Mouse (Mus musculus) limb, embryonic 10.5 days (tissue): ENCODE data around the gene Has1. TPM values are rescaled to one million over a fixed set of nuclear protein-coding genes. Genes with fewer than 3 reads are reported as not detected.
"Not testable (repeated sequence)": the region's sequence is repeated elsewhere in the genome, so short reads cannot be mapped to it uniquely, and the experiment has no call there.

ENCODE experiments used
- DNase-seq: peaks from one replicate; pipeline ENCODE4 v3.0.0-alpha.2; 2017; ENCODE audit warnings: low spot score
- H3K27ac ChIP-seq: fragments of 300-500 bp; sonication (generic); 2 replicates; pipeline ENCODE4 v1.5.1; 2016; ENCODE audit warnings: mild to moderate bottlenecking
- H3K27me3 ChIP-seq: fragments of 300-500 bp; sonication (generic); 2 replicates; pipeline ENCODE4 v1.6.1; 2016; ENCODE audit warnings: low read depth, mild to moderate bottlenecking; ENCODE audit not compliant: poor library complexity, severe bottlenecking
- H3K36me3 ChIP-seq: fragments of 300-500 bp; sonication (generic); 2 replicates; pipeline ENCODE4 v1.6.1; 2016; ENCODE audit warnings: mild to moderate bottlenecking, moderate library complexity
- H3K4me1 ChIP-seq: fragments of 300-500 bp; sonication (generic); 2 replicates; pipeline ENCODE4 v1.6.1; 2016
- H3K4me3 ChIP-seq: fragments of 300-500 bp; sonication (generic); 2 replicates; pipeline ENCODE4 v1.5.1; 2016; ENCODE audit warnings: mild to moderate bottlenecking, moderate library complexity
- H3K9me3 ChIP-seq: fragments of 300-500 bp; sonication (generic); replicated peaks from 2 replicates; pipeline ENCODE4 v1.6.1; 2016; ENCODE audit warnings: mild to moderate bottlenecking
- WGBS: fragments of 180-500 bp; shearing (Covaris S2); methylation state at CpG from one replicate; pipeline ENCODE4 v1.1.7; 2016; 5-methylcytosine and 5-hydroxymethylcytosine counted together
- polyA plus RNA-seq: library from polyadenylated mRNA; unstranded; fragments of >200 nt; fragmentation: Nextera tagmentation; extraction: Ambion mirVana; gene quantifications from 2 replicates; pipeline ENCODE4 v1.2.1, GENCODE M21; 2016

The Has1 gene
- polyA plus RNA-seq, 1 experiment from 2014 or later: 2.1 TPM

DNA sequence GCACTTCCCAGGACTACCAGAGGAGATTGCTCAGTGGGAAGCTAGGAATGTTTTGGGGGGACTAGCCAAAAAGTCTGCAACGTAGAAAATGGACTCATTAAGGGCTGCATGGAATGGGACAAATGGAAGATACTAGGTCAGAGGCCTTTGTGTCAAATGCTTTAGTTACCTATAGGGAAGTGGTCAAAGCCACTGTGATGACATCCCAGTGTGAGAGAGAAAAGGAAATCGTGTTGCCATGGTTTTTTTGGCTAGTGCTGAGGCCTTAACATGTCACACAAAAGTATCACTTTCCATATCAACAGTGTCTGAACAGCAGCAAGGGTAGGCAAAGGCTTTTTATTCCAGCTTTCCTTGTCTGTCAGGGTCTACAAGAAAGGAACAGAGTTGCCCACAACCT, 10.2 kb upstream of the Has1 start:
- Histone ChIP-seq H3K9me3 (no peaks in the 10 kb centered on the region), H3K4me1 (no peaks in the 10 kb centered on the region), H3K4me3 (no peak overlapping the region), H3K27ac (no peak overlapping the region), H3K27me3 (no peaks in the 10 kb centered on the region), H3K36me3 (peaks cover 28% of the 10 kb centered on the region)
- no peak for DNase-seq
- WGBS: 66% methylated on average over 2 of the region's 2 CpGs

DNA sequence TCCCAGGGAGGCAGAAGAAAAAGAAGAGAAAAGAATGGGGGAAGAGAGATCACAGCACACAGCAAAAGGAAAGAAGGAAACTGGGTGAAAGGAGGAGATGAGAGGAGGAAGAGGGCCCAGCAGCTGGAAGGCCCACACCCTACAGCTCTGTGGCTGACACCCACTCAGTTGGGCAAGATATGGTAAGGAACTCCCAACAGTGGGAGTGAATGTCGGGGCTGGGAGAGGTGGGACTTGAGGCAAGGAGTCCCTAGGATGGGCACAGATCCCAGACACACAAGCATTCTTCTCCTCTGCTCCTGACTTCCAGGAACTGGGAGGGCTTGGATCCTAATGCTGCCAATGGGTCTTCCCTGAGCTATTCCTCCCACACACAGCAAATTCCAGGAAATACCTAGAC, 7.4 kb upstream of the Has1 start:
- no peak for DNase-seq
- no peaks in the 10 kb centered on the region for H3K9me3 ChIP-seq
- 80% methylated on average over 1 of the region's 1 CpGs for WGBS
- H3K4me1 ChIP-seq: no peaks in the 10 kb centered on the region
- peaks cover 28% of the 10 kb centered on the region for H3K36me3 ChIP-seq
- H3K4me3 ChIP-seq: no peak overlapping the region
- no peaks in the 10 kb centered on the region for H3K27me3 ChIP-seq
- no peak overlapping the region for H3K27ac ChIP-seq

DNA sequence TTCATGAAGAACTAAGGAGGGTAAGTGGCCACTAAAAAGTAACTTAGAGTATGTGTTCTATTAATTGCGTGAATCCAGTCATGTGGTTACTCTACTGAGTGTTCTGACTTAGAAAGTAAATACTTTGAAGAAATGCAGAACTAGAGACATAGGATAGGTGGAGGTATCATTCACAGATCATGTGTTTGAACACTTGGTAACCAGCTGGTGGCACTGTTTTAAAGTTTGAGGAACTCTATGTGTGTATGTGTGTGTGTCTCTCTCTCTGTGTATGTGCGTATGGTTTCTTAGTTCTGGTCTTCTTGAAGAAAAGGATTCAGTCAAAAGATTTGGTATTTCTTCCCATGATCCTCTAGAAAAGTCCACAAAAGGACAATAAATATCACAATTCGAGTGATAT, 5.1 kb upstream of the Has1 start:
- no peaks in the 10 kb centered on the region for H3K9me3 ChIP-seq
- no peaks in the 10 kb centered on the region for H3K27me3 ChIP-seq
- DNase-seq: no peak
- H3K4me3 ChIP-seq: no peak overlapping the region
- no peak overlapping the region for H3K27ac ChIP-seq
- H3K4me1 ChIP-seq: peaks cover 6% of the 10 kb centered on the region
- peaks cover 19% of the 10 kb centered on the region for H3K36me3 ChIP-seq
- WGBS: 83% methylated on average over 3 of the region's 3 CpGs

- no peaks in the 10 kb centered on the region for H3K9me3 ChIP-seq
- H3K4me3 ChIP-seq: no peak overlapping the region
- H3K36me3 ChIP-seq: peaks cover 3% of the 10 kb centered on the region
- H3K27ac ChIP-seq: no peak overlapping the region
- no peak for DNase-seq
- 100% methylated on average over 1 of the region's 1 CpGs for WGBS
- H3K4me1 ChIP-seq: peaks cover 12% of the 10 kb centered on the region
- no peaks in the 10 kb centered on the region for H3K27me3 ChIP-seq
These were observed 2.4 kb upstream of the Has1 start for GRCm38 (mm10) chr17:17857446-17857845.

DNA sequence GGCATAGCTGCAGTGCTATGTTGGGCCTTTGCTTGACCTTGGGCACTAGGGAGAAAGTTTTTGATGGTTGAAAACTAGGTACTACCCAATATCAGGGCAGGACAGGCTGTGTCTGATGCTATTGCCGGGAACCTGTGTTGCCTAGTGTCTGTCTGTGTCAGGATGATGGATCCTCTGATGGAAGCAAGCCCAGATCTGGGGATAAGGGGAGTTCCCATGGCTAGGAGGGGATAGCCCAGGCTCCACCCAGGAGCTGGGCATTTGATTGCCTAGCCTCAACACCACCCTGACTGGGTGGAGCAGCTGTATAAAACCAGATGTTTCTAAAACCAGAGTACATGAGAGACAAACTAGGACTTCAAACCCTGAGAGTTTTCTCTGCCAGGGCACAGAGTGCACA, 1.6 kb upstream of the Has1 start:
- peaks cover 12% of the 10 kb centered on the region for H3K4me1 ChIP-seq
- no peaks in the 10 kb centered on the region for H3K27me3 ChIP-seq
- no peak overlapping the region for H3K4me3 ChIP-seq
- H3K36me3 ChIP-seq: no peaks in the 10 kb centered on the region; the same call in 1 of the 2 replicates
- no peak for DNase-seq
- H3K9me3 ChIP-seq: no peaks in the 10 kb centered on the region
- 61% methylated on average over 1 of the region's 1 CpGs for WGBS
- no peak overlapping the region for H3K27ac ChIP-seq

DNA sequence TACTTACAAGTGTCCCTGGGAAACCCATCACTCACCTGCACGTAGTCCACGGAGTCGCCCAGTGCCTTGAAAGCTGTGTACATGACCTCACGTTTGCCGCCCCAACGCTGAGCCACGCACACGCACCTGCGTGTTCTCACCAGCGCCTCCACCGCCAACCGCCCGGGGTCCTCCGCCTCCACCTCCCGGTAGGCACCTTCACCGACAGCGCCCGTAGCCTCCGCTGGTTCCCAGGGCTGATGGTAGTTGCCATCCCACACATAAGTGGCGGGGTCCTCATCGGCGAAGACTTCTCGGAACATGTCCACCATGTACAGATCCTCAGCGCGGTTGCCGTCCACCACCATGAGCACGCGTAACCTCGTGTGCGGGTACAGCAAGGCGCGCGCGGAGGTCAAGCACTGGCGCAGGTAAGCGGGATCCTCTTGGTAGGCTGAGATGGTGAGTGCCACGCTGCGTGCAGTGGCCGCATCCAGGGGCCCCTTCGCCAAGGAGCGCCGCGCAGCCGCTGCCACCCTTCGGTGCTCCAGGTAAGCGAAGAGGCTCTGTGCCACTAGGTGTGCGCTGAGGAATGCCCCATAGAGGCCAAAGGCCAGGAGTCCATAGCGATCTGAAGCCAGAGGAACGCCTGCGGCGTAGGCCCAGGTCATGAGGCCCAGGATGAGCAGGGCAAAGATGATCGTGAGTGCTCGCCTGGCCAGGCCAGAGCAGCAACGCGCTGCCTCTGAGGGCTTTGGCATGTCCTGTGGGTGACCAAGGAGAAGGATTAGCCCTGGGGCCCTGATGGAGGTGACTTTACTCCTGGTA, 4.9 kb downstream of the Has1 start:
- peaks cover 22% of the 10 kb centered on the region for H3K36me3 ChIP-seq
- 15% methylated on average over 55 of the region's 55 CpGs for WGBS
- H3K27ac ChIP-seq: no peak overlapping the region
- H3K27me3 ChIP-seq: peaks cover 37% of the 10 kb centered on the region
- H3K4me1 ChIP-seq: peaks cover 16% of the 10 kb centered on the region
- no peaks in the 10 kb centered on the region for H3K9me3 ChIP-seq
- no peak for DNase-seq
- H3K4me3 ChIP-seq: peak overlapping the region; percentile 4; the same call in 1 of the 2 replicates

DNA sequence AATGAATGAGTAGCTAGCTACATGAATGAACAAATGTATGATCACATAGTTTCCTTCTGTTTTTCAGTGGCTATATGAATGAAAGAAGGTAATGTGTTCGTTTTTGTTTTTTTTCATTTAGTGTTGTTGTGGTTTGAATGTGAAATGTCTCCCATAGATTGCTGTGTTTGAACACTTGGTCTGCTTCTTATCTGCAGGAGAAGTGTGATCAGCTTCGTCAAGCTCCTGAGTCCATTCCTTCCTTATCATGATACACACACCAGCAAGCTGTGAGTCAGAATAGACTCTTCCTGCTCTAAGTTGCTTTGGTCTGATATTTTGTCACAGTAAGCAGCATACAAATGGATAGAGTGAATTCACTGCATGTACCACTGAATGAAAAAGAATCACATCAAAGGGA, 6.0 kb downstream of the Has1 start:
- WGBS: 78% methylated on average over 2 of the region's 2 CpGs
- no peak for DNase-seq

GRCm38 (mm10) chr17:17845187-17846027, 9.6 kb downstream of the Has1 start:
- no peaks in the 10 kb centered on the region for H3K9me3 ChIP-seq
- no peak overlapping the region for H3K4me3 ChIP-seq
- peaks cover 30% of the 10 kb centered on the region for H3K27me3 ChIP-seq
- 75% methylated on average over 10 of the region's 10 CpGs for WGBS
- no peak for DNase-seq
- peaks cover 8% of the 10 kb centered on the region; the same call in 1 of the 2 replicates for H3K4me1 ChIP-seq
- peaks cover 52% of the 10 kb centered on the region for H3K36me3 ChIP-seq
- no peak overlapping the region for H3K27ac ChIP-seq

More for the DNA sequence above, 6.0 kb downstream of the Has1 start:
- Histone ChIP-seq H3K4me3 (no peak overlapping the region), H3K27ac (no peak overlapping the region), H3K36me3 (peaks cover 22% of the 10 kb centered on the region), H3K4me1 (peaks cover 9% of the 10 kb centered on the region; the same call in 1 of the 2 replicates), H3K27me3 (peaks cover 37% of the 10 kb centered on the region), H3K9me3 (no peaks in the 10 kb centered on the region)

GRCm38 (mm10) chr17:17844606-17845005, 10.4 kb downstream of the Has1 start:
- not testable (repeated sequence) for H3K9me3 ChIP-seq, H3K4me3 ChIP-seq, H3K4me1 ChIP-seq, DNase-seq, H3K27ac ChIP-seq
- Histone ChIP-seq H3K36me3 (peaks cover 53% of the 10 kb centered on the region), H3K27me3 (peaks cover 22% of the 10 kb centered on the region)
- 91% methylated on average over 3 of the region's 3 CpGs for WGBS

GRCm38 (mm10) chr17:17843534-17844261, 11.3 kb downstream of the Has1 start:
- no peak overlapping the region for H3K27ac ChIP-seq
- H3K27me3 ChIP-seq: peaks cover 13% of the 10 kb centered on the region
- H3K36me3 ChIP-seq: peaks cover 55% of the 10 kb centered on the region
- H3K4me1 ChIP-seq: no peaks in the 10 kb centered on the region; the same call in 1 of the 2 replicates
- 75% methylated on average over 27 of the region's 27 CpGs for WGBS
- H3K4me3 ChIP-seq: no peak overlapping the region
- H3K9me3 ChIP-seq: no peaks in the 10 kb centered on the region
- DNase-seq: no peak

DNA sequence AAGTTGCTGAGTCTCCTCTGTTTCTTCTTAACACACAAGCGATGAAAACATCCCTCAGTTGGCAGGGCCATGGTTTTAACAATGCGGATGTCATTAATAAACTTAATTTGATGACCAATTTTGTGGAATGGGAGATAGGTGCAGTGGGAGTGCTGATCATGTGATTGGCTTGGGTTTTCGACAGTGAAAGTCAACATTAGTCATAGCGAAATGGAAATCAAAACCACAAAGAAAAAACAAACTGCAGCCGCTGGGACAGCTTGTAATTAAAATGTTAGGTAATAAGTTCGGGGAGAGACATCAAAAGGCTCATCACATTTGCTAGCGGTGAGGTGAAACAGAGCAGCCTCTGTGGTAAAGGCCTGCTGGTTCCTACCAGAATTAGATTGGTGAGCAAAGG, 14.2 kb downstream of the Has1 start:
- H3K27me3 ChIP-seq: no peaks in the 10 kb centered on the region
- H3K36me3 ChIP-seq: peaks cover 71% of the 10 kb centered on the region
- DNase-seq: no peak
- H3K9me3 ChIP-seq: no peaks in the 10 kb centered on the region
- no peak overlapping the region for H3K27ac ChIP-seq
- peaks cover 29% of the 10 kb centered on the region for H3K4me1 ChIP-seq
- 91% methylated on average over 7 of the region's 7 CpGs for WGBS
- no peak overlapping the region for H3K4me3 ChIP-seq

DNA sequence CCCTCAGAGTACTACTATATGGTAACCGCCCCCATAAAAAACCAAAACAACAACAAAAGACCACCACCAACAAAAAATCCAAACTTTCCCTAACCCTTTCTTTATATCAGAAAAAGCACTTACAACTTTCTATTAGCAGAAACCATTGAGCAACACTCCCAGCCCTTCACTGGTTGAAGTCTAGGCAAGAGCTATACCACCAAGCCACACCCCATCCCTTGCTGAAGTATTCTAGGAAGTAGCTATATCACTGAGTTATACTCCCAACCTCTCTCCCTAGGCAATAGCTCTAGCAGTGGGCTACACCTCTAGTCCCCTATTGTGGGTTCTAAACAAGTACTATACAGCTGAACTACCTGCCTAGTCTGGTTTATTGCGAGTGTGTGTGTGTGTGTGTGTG, 15.7 kb downstream of the Has1 start:
- Histone ChIP-seq H3K4me3 (no peak overlapping the region), H3K4me1 (peaks cover 38% of the 10 kb centered on the region), H3K36me3 (peaks cover 86% of the 10 kb centered on the region), H3K27ac (no peak overlapping the region), H3K27me3 (no peaks in the 10 kb centered on the region), H3K9me3 (no peaks in the 10 kb centered on the region)
- no peak for DNase-seq
- 96% methylated on average over 2 of the region's 2 CpGs for WGBS
